Mouse (Mus musculus): Measurements from ENCODE around the gene Dusp1.

Gene Dusp1

DNA sequence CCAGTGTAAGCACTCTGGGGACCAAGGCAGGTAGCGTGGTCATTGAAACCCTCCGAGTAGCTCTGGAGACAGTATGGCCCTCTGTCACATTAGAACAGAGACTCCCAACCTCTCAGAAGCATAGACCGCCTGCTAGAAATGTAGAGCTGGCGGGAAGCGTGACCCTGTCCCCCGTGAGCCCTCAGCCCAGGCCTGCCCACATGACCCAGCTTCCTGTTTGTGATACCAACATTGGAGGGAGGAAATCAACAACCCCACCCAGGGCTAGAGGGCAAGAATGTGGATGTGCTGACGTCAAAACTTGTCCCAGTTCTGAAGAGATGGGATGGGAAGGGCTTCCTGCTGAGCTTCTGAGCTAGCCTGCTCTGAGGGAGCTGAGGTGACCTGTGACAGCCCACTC is 97.0 kb downstream of the Dusp1 start:
- in situ Hi-C loops (cut with MboI, MseI): loop anchor here (5.0 kb wide), 1 partner anchor 172 kb away; no protein-coding TSS in a partner anchor

DNA sequence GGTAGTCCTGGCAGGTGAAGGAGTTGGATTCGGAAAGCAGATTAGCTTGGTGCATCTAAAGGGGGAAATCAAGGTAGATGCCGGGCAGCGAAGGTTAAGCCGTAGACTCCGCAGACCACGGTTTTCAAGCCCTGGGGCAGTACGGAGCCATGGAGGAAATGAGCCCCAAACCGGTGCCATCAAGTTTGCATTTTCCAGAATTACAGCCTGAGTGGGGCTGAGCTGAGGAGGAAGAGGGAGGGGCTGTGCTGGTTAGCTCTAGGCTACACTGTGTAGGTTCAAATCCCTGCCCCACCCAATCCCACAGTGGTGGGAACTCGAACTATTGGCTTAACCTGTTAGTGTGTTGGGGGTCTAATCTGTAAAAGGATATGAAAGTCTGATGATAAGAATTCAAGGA is 97.4 kb downstream of the Dusp1 start:
- in situ Hi-C loops (cut with MboI, MseI): no loop called here

DNA sequence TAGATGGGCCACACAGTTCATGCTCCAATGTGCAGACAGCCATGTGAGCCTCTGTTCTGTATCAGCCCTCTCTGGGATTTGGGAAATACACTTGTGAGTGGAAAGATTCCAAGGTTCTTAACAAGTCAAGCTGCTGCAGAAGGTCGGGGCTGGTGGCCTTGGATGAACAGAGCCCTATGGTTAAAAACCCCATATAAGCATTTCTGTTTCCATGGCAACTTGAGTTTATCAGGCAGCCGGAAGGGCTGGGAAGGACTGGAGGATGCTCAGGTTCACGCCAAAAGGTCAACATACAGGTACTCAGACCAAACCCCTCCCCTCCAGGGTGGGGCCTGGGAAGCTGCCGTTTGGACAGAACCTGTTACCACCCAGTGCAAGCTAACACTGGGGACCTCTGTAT is 97.9 kb downstream of the Dusp1 start:
- in situ Hi-C loops (cut with MboI, MseI): no loop called here

DNA sequence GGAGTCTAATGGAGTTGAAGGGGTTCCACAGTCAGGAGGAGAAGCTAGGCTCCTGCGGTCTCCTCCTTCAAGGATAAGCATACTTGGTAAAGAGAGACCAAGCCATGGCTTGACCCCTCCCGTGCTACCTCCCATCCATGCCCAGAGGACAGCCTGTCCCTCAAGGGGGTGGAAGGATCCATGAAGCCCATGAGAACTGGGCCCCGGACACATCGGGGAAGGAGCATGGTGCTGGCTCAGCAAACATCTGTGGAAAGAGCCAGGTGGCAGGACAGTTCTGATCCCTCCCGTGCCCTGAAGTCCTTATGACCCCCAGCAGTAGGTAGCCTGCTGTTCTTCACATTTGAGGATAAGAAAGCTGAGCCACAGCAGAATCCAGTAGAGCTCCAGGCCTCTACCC is 98.5 kb downstream of the Dusp1 start:
- in situ Hi-C loops (cut with MboI, MseI): no loop called here

DNA sequence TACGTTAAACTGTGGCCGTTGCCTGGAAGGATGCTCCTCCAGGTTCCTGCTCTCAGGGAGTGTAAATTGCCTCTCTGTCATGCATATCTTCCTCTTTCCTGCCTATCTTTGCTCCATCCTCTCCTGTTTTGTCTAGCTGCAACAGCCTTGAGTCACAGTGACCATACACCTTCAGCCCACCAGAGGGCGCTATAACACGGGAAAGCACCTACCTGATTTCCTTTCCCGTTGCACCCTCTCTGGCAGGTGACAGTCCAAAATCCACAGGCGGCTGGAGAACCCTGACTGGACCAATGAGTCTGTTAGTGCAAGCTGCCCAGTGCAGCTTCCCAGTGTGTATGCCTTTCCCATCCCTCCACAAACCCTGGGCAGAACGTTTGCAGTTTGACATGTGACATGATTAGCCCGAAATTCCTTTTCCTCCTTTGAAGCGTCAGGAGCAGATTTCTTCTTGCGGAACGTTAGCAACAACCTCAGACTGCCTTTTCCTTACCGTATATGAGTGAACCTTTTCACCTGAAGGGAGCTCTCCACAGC is 99.2 kb downstream of the Dusp1 start:
- in situ Hi-C loops (cut with MboI, MseI): no loop called here

DNA sequence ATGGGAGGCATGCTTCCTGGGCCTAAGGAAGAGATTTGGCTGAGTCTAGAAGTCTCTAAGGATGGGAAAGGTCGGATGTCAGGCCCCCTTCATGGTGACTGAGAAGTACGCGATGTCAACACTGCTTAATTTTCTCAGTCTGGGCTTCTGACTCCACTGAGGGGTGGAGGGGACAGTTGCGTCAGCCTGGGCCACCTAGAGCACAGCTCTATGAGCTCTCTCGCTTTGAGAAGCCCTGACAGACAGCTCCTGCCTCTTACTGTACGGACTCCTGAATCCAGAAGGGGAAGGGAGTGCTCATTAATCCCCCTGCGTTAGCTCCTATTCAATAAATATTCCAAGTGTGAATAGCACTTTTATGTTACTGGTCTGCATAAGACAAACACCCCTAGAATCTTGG is 103.9 kb downstream of the Dusp1 start:
- in situ Hi-C loops (cut with MboI, MseI): no loop called here

DNA sequence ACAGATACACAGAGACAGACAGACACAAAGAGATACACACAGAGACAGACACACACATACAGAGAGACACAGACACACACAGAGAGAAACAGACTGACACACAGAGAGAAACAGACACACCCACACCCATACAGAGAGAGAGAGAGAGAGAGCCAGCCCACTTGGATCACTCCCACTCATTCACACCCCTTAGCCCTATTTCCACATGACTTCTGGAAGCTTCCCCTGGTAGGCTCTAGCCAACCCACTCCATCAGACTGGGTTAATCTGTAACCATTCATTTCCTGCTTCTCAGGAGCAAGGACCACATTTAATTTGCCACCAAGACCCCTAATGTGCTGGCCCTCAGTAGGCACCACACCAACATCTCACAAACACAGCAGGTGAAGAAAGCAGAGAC is 104.4 kb downstream of the Dusp1 start:
- in situ Hi-C loops (cut with MboI, MseI): no loop called here

Measured in T-helper 2 cell (primary cell).